Mouse (Mus musculus) left cerebral cortex, adult 11 months (tissue): ENCODE data around the gene Casp14.
"Not testable (repeated sequence)": the region's sequence is repeated elsewhere in the genome, so short reads cannot be mapped to it uniquely, and the experiment has no call there.

Source experiments
- DNase-seq: peaks from one replicate; pipeline ENCODE4 v3.0.0; 2022; ENCODE audit warnings: low spot score

The Casp14 gene

GRCm38 (mm10) chr10:78666696-78667095 is 51.4 kb downstream of the Casp14 start:
- not testable (repeated sequence) for DNase-seq

- DNase-seq = no peak
Measured at GRCm38 (mm10) chr10:78664546-78664945, 53.5 kb downstream of the Casp14 start.
